Mouse (Mus musculus): ENCODE results near the gene Ncdn. TPM values are rescaled to one million over a fixed set of nuclear protein-coding genes. Genes with fewer than 3 reads are reported as not detected.
A peak's percentile ranks its signal among the peaks of the same experiment; 100 is the strongest.

Gene Ncdn
- 120 and 129 TPM in 2 replicates for polyA plus RNA-seq (2015; fragmentation: Nextera tagmentation; extraction: Ambion mirVana)

GRCm38 (mm10) chr4:126753268-126754230 lies at the start of gene Ncdn, which contains the start of gene AU040320:
Ncdn (minus strand) TSS chr4:126753438.
AU040320 (plus strand) TSS chr4:126753544.
- H3K4me1 ChIP-seq (replicated peaks; ENCODE audit: control insufficient read depth, insufficient read depth, low read length), result peaks cover 57% of the 10 kb centered on the region
- H3K27me3 ChIP-seq (replicated peaks; ENCODE audit: control insufficient read depth, insufficient read depth, low read length), result no peaks in the 10 kb centered on the region
- H3K4me2 ChIP-seq (ENCODE audit: low read length), result peak within 1 kb of the TSS; percentile 78
- H3K4me3 ChIP-seq (replicated peaks; ENCODE audit: low read length), result peak within 1 kb of the TSS; percentile 80
- no peaks in the 10 kb centered on the region for H3K9me3 ChIP-seq (ENCODE audit: control insufficient read depth, low read length)
- peak; percentile 97 for ATAC-seq
- peak within 1 kb of the TSS; percentile 95 for H3K27ac ChIP-seq (ENCODE audit: low read length)
- whole genome bisulfite sequencing, result under 1% methylated on average over 66 of the region's 71 CpGs
- peak within 1 kb of the TSS; percentile 90 for H3K9ac ChIP-seq (replicated peaks; ENCODE audit: low read depth, low read length)
- H3K36me3 ChIP-seq (ENCODE audit: control insufficient read depth, insufficient read depth), result no peaks in the 10 kb centered on the region

DNA sequence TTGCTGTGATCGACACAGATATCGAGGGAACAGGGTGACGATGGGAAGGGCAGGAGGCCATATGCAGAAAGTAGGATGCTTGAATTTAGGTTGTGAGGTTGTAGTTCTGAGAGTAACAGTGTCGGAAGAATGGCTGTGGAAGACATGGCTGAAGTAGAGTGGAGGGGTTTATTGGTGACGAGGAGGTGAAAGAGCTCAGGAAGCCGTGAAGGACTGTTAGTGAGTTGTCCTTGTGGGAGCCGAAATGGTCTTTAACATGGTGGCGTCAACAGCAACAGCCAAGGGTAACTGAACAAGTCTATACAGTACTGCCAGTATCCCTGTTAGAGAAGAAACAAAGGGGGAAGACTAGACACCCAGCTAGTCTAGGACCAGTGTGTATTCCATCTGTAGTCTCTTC lies 48.9 kb upstream of the Ncdn start:
- H3K9me3 ChIP-seq (ENCODE audit: control insufficient read depth, low read length), result no peaks in the 10 kb centered on the region
- no peak overlapping the region for H3K27ac ChIP-seq (ENCODE audit: low read length)
- no peak overlapping the region for H3K4me2 ChIP-seq (ENCODE audit: low read length)
- H3K4me1 ChIP-seq (replicated peaks; ENCODE audit: control insufficient read depth, insufficient read depth, low read length), result peaks cover 10% of the 10 kb centered on the region
- WGBS, result 95% methylated on average over 8 of the region's 8 CpGs
- H3K36me3 ChIP-seq (ENCODE audit: control insufficient read depth, insufficient read depth), result no peaks in the 10 kb centered on the region
- H3K4me3 ChIP-seq (replicated peaks; ENCODE audit: low read length), result no peak overlapping the region
- no peaks in the 10 kb centered on the region for H3K27me3 ChIP-seq (replicated peaks; ENCODE audit: control insufficient read depth, insufficient read depth, low read length)
- ATAC-seq, result no peak
- no peak overlapping the region for H3K9ac ChIP-seq (replicated peaks; ENCODE audit: low read depth, low read length)

GRCm38 (mm10) chr4:126792341-126793102 lies 39.3 kb upstream of the Ncdn start:
- H3K4me2 ChIP-seq (ENCODE audit: low read length), result no peak overlapping the region
- peaks cover 6% of the 10 kb centered on the region; the same call in 1 of the 2 replicates for H3K36me3 ChIP-seq (ENCODE audit: control insufficient read depth, insufficient read depth)
- 88% methylated on average over 7 of the region's 7 CpGs for WGBS
- no peak overlapping the region for H3K9ac ChIP-seq (replicated peaks; ENCODE audit: low read depth, low read length)
- H3K4me3 ChIP-seq (replicated peaks; ENCODE audit: low read length), result no peak overlapping the region
- H3K27ac ChIP-seq (ENCODE audit: low read length), result no peak overlapping the region
- H3K9me3 ChIP-seq (ENCODE audit: control insufficient read depth, low read length), result no peaks in the 10 kb centered on the region; the same call in 1 of the 2 replicates
- no peak for ATAC-seq
- no peaks in the 10 kb centered on the region for H3K27me3 ChIP-seq (replicated peaks; ENCODE audit: control insufficient read depth, insufficient read depth, low read length)
- no peaks in the 10 kb centered on the region for H3K4me1 ChIP-seq (replicated peaks; ENCODE audit: control insufficient read depth, insufficient read depth, low read length)

DNA sequence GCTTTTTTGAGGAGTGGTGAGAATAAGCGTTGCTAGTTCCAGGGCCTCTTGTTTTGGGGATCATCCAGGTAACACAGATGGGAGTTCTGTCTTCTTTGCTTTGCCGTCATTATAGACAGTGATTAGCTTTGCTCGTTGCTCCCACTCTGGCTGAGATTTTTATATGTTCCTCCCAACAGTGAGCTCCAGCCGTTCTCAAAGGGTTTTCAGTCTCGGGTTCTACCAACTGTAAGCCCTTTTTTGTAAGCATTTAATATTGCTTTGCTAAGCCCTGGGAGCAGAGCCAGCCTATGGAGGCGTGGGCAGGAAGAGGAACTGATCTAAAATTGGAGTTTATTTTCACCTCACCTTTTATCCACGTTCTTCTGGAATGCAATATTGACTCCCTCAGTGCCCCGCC lies 29.8 kb upstream of the Ncdn start:
- H3K9ac ChIP-seq (replicated peaks; ENCODE audit: low read depth, low read length), result no peak overlapping the region
- H3K4me1 ChIP-seq (replicated peaks; ENCODE audit: control insufficient read depth, insufficient read depth, low read length), result peaks cover 44% of the 10 kb centered on the region
- 49% methylated on average over 8 of the region's 8 CpGs for WGBS
- peak; percentile 45 for ATAC-seq
- no peak overlapping the region for H3K4me2 ChIP-seq (ENCODE audit: low read length)
- H3K4me3 ChIP-seq (replicated peaks; ENCODE audit: low read length), result no peak overlapping the region
- no peaks in the 10 kb centered on the region for H3K9me3 ChIP-seq (ENCODE audit: control insufficient read depth, low read length)
- H3K36me3 ChIP-seq (ENCODE audit: control insufficient read depth, insufficient read depth), result no peaks in the 10 kb centered on the region
- no peaks in the 10 kb centered on the region for H3K27me3 ChIP-seq (replicated peaks; ENCODE audit: control insufficient read depth, insufficient read depth, low read length)
- H3K27ac ChIP-seq (ENCODE audit: low read length), result peak overlapping the region; percentile 74

GRCm38 (mm10) chr4:126782512-126782911 lies 29.3 kb upstream of the Ncdn start:
- H3K4me1 ChIP-seq (replicated peaks; ENCODE audit: control insufficient read depth, insufficient read depth, low read length), result peaks cover 45% of the 10 kb centered on the region
- WGBS, result 56% methylated on average over 8 of the region's 8 CpGs
- H3K27ac ChIP-seq (ENCODE audit: low read length), result peak overlapping the region; percentile 26
- no peak overlapping the region for H3K4me3 ChIP-seq (replicated peaks; ENCODE audit: low read length)
- no peak for ATAC-seq
- H3K9ac ChIP-seq (replicated peaks; ENCODE audit: low read depth, low read length), result no peak overlapping the region
- no peaks in the 10 kb centered on the region for H3K27me3 ChIP-seq (replicated peaks; ENCODE audit: control insufficient read depth, insufficient read depth, low read length)
- no peaks in the 10 kb centered on the region for H3K9me3 ChIP-seq (ENCODE audit: control insufficient read depth, low read length)
- H3K36me3 ChIP-seq (ENCODE audit: control insufficient read depth, insufficient read depth), result no peaks in the 10 kb centered on the region
- H3K4me2 ChIP-seq (ENCODE audit: low read length), result no peak overlapping the region

GRCm38 (mm10) chr4:126781871-126782270 lies 28.6 kb upstream of the Ncdn start:
- no peak; the same call in 1 of the 2 replicates for ATAC-seq

GRCm38 (mm10) chr4:126779826-126780775 lies 26.9 kb upstream of the Ncdn start:
- H3K27ac ChIP-seq (ENCODE audit: low read length), result peak overlapping the region; percentile 84
- peak overlapping the region; percentile 37 for H3K4me2 ChIP-seq (ENCODE audit: low read length)
- no peaks in the 10 kb centered on the region for H3K36me3 ChIP-seq (ENCODE audit: control insufficient read depth, insufficient read depth)
- H3K4me3 ChIP-seq (replicated peaks; ENCODE audit: low read length), result no peak overlapping the region
- ATAC-seq, result peak; percentile 51; the same call in 1 of the 2 replicates
- 0 out of 2 replicates have a peak overlapping the region, but pooled peaks have one; percentile 29 for H3K9ac ChIP-seq (replicated peaks; ENCODE audit: low read depth, low read length)
- WGBS, result 12% methylated on average over 12 of the region's 12 CpGs
- H3K4me1 ChIP-seq (replicated peaks; ENCODE audit: control insufficient read depth, insufficient read depth, low read length), result peaks cover 48% of the 10 kb centered on the region
- no peaks in the 10 kb centered on the region for H3K9me3 ChIP-seq (ENCODE audit: control insufficient read depth, low read length)
- no peaks in the 10 kb centered on the region for H3K27me3 ChIP-seq (replicated peaks; ENCODE audit: control insufficient read depth, insufficient read depth, low read length)

More at GRCm38 (mm10) chr4:126781871-126782270, 28.6 kb upstream of the Ncdn start:
- Histone ChIP-seq H3K4me3 (replicated peaks; ENCODE audit: low read length) (no peak overlapping the region), H3K4me2 (ENCODE audit: low read length) (no peak overlapping the region), H3K36me3 (ENCODE audit: control insufficient read depth, insufficient read depth) (no peaks in the 10 kb centered on the region), H3K27ac (ENCODE audit: low read length) (peak overlapping the region; percentile 26), H3K9me3 (ENCODE audit: control insufficient read depth, low read length) (no peaks in the 10 kb centered on the region), H3K4me1 (replicated peaks; ENCODE audit: control insufficient read depth, insufficient read depth, low read length) (peaks cover 48% of the 10 kb centered on the region), H3K27me3 (replicated peaks; ENCODE audit: control insufficient read depth, insufficient read depth, low read length) (no peaks in the 10 kb centered on the region), H3K9ac (replicated peaks; ENCODE audit: low read depth, low read length) (no peak overlapping the region)
- WGBS, result 8% methylated on average over 3 of the region's 3 CpGs

DNA sequence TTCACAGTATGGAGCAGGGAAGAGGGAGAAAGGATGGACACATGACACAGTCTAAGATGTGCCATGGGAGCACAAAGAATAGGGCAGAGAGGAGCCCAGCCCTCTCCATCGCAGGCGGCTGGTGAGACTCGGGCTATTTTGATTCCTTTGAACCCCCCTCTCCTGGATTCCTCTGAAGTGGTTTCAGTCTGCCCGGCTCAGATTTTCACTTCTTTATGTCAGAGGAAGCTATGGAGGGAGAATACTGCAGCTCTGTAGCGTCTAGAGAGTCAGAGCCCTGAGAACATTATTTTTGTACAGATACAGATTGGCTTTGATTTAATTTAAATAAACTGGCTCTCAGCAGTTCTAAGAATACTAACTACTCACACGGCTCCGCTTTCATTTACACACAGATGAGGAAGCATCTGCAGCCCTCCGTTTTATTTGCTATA lies 25.9 kb upstream of the Ncdn start:
- peaks cover 48% of the 10 kb centered on the region for H3K4me1 ChIP-seq (replicated peaks; ENCODE audit: control insufficient read depth, insufficient read depth, low read length)
- peak overlapping the region; percentile 23 for H3K4me2 ChIP-seq (ENCODE audit: low read length)
- WGBS, result 13% methylated on average over 8 of the region's 8 CpGs
- H3K4me3 ChIP-seq (replicated peaks; ENCODE audit: low read length), result no peak overlapping the region
- no peaks in the 10 kb centered on the region for H3K9me3 ChIP-seq (ENCODE audit: control insufficient read depth, low read length)
- H3K36me3 ChIP-seq (ENCODE audit: control insufficient read depth, insufficient read depth), result no peaks in the 10 kb centered on the region
- peak overlapping the region; percentile 68 for H3K27ac ChIP-seq (ENCODE audit: low read length)
- peak; percentile 26 for ATAC-seq
- peak overlapping the region; percentile 20; the same call in 1 of the 2 replicates for H3K9ac ChIP-seq (replicated peaks; ENCODE audit: low read depth, low read length)
- H3K27me3 ChIP-seq (replicated peaks; ENCODE audit: control insufficient read depth, insufficient read depth, low read length), result no peaks in the 10 kb centered on the region

All from forebrain, embryonic 16.5 days (tissue).